Mouse (Mus musculus) Muller cell, postnatal 12 days (primary cell): ENCODE data around the gene Inca1.

Experiments used
- DNase-seq: peaks from one replicate; pipeline ENCODE4 v3.0.0-alpha.2; 2015; ENCODE audit errors: inconsistent ontology term

The Inca1 gene

DNA sequence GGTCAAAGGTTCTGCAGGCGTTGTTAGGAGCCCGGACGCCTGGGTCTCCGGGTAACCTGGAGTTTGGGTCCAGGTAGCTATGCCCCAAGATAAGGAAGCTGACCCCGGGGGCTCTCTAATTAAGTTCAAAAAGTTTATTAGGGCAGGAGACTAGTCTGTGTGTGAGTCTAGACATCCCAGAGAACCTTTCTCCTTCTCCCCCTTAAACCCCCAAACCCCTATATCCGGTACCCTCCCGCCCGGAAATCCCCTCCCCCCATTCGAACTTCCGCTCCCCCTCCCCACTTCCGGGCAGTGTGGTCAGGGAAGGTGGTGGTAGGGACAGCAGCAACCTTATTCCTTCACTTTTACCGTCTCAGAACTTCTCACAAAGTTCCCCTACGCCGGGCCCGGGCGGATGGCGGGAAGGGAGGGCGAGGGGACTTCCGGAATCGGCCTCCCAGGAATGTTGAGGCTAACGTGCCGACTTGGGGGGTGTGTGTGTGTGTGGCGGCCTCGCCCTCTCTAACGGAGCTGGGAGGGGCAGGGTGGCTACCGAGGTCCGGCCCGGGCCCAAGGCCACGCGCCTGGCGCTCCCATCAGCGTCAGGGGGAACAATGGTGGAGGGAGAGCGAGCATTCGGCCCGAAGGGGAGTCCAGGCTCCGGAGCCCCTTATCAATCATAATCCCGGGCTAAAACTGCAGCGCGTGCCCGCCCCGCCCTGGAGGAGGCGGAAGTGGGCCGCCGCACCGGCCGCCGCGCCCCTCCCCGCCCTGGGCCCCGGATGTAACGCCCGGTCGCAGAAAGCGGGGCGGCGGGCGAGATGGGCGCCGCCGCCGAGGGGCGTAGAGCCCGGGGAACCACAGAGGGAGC, 46.4 kb downstream of the Inca1 start:
- peak; percentile 80 for DNase-seq

- DNase-seq = no peak
Measured at GRCm38 (mm10) chr11:70652884-70653344, 47.0 kb downstream of the Inca1 start.

GRCm38 (mm10) chr11:70652029-70652883, 47.7 kb downstream of the Inca1 start:
- no peak for DNase-seq

GRCm38 (mm10) chr11:70651391-70651790, 48.6 kb downstream of the Inca1 start:
- peak; percentile 73 for DNase-seq

DNA sequence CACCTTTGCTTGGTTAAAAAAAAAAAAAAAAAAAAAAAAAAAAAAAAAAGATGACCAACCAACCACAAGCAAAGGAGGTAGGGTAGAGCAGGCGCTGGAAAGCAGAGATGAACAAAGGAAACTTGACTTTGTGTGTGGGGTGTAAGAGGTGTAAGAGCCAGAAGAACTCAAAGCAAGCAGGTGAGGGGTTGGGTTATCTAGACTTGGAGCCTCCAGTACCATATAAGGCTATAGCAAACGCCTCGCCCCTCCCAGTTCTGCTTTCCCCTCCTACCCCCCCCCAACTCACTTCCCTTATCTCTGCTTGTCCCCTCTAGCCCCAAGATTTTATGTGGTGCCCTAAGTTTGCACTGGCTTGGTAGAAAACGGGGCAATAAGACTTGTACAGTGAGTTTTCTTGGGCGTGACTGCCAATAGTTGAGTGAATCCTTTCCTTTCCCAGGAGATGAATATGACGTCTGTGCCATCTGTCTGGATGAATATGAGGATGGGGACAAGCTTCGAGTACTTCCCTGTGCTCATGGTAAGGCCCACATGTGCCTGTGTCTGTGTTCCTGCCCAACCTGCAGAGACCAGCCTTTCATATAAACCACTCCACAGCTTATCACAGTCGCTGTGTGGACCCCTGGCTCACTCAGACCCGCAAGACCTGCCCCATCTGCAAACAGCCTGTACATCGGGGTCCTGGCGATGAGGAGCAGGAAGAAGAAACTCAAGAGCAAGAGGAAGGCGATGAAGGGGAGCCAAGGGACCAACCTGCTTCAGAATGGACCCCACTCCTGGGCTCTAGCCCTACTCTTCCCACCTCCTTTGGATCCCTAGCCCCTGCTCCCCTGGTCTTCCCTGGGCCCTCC, 49.4 kb downstream of the Inca1 start:
- DNase-seq = no peak

- no peak for DNase-seq
Measured at GRCm38 (mm10) chr11:70649185-70649734, 50.7 kb downstream of the Inca1 start.

DNA sequence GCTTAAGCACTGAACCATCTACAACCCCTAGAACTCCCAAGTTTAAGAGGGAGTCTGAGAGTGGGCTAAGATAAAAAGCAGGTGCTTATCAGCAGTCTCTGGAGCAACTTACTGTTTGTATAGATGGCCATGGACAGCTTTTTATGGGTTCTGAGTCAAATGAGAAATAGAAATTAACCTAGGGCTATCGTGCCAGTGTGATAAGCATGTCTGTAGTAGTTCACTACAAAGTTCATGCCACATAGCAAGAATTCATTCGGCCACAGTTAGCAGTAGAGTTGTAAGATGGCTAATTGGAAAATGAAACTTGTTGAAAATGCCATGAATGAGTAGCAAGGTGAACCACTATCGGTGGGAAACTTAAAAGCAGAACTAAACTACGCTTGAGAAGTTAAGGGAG, 51.4 kb downstream of the Inca1 start:
- DNase-seq = no peak

DNA sequence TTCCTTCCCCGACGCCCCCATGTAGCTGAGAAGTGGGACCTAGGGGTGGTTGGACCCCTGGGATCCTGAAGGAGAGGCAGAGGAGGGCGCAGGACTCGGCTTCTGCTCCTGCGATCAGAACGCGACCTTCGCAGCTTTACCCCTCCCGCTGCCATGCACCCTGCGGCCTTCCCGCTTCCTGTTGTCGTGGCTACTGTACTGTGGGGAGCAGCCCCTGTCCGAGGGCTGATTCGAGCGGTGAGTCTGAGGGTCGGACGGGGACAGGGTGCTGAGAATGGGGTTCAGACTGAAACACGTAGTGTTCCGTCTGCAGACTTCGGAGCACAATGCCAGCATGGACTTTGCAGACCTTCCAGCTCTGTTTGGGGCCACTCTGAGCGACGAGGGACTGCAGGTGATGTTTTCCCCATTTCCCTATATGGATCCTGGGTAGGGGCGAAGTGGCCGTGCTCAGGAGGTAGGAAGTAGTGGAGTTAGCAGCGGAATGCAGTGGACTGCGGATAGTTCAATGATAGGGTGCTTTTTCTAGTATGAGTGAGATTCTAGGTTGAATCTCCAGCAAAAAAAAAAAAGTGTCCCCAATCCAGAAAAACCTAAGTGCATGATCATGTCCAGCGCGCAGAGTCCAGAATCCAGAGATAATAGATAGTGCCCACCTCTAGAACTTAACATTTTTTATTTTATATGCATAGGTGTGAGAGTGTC, 52.1 kb downstream of the Inca1 start:
- DNase-seq = peak; percentile 40

GRCm38 (mm10) chr11:70646691-70647650, 53.0 kb downstream of the Inca1 start, which contains the start of the genes Rnf167 and Slc25a11:
Gene Rnf167, plus strand, starts transcription at chr11:70647235.
Gene Slc25a11, minus strand, starts transcription at chr11:70647479.
- peak; percentile 98 for DNase-seq

DNA sequence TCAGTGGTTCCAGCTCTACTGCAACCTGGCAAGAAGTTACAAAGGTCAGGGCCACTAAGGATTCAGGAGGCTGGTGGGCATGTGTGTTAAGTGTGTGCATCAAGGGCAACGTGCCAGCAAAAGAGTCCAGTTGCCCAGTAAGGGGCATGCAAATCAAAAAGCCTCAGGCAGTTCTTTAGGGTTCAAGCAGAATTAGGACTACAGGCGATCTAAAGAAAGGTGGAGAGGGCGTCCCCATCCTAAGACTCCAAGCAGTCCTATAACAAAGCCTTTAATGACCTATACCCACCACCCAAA, 53.7 kb downstream of the Inca1 start:
- no peak for DNase-seq

GRCm38 (mm10) chr11:70645461-70646258, 54.3 kb downstream of the Inca1 start:
- no peak for DNase-seq

GRCm38 (mm10) chr11:70644564-70645103, 55.3 kb downstream of the Inca1 start:
- no peak for DNase-seq

DNA sequence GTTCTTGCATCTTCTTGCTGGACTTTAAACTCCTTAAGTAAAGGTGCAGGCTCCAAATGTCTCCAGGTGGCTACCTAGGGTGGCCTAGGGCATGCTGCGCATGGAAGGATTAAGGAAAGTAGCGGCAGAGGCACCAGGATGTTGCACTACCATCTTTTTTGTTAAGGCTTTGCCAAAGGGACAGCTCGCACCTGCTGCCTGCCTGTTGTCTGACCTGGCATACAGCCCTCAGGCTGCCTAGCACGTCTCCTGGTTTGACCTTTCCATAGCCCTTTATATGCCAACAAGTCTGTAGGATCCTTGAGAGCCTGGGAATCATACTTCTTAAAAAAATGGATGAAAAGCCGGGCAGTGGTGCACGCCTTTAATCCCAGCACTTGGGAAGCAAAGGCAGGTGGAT, 56.9 kb downstream of the Inca1 start:
- DNase-seq = no peak

- no peak for DNase-seq
Measured at GRCm38 (mm10) chr11:70641241-70641640, 58.7 kb downstream of the Inca1 start.

GRCm38 (mm10) chr11:70639976-70640375, 60.0 kb downstream of the Inca1 start:
- no peak for DNase-seq

GRCm38 (mm10) chr11:70638714-70639278, 61.2 kb downstream of the Inca1 start, which contains the start of gene Gp1ba:
Gene Gp1ba, plus strand, starts transcription at chr11:70639122.
- no peak for DNase-seq
